Mouse (Mus musculus) stomach, embryonic 16.5 days (tissue): ENCODE results near the gene Ears2. TPM values are rescaled to one million over a fixed set of nuclear protein-coding genes. Genes with fewer than 3 reads are reported as not detected.

Source experiments
- ATAC-seq: fragments of 200-750 bp; cut with Nextera tagmentation; 2 replicates; pipeline ENCODE4 v1.8.0; 2017; ENCODE audit warnings: moderate number of reproducible peaks, moderate TSS enrichment; ENCODE audit not compliant: insufficient read depth, low FRiP score
- H3K27ac ChIP-seq: fragments of 300-500 bp; sonication (generic); 2 replicates; pipeline ENCODE4 v1.5.1; 2014; ENCODE audit warnings: low read length
- H3K27me3 ChIP-seq: fragments of 300-500 bp; sonication (generic); 2 replicates; pipeline ENCODE4 v1.6.1; 2014; ENCODE audit warnings: low read length, control low read depth, mixed read lengths; ENCODE audit not compliant: control insufficient read depth, insufficient read depth
- H3K36me3 ChIP-seq: fragments of 300-500 bp; sonication (generic); 2 replicates; pipeline ENCODE4 v1.6.1; 2014; ENCODE audit warnings: low read length; ENCODE audit not compliant: control insufficient read depth, insufficient read depth
- H3K4me1 ChIP-seq: fragments of 300-500 bp; sonication (generic); 2 replicates; pipeline ENCODE4 v1.6.1; 2014; ENCODE audit warnings: low read length, control low read depth, mixed read lengths; ENCODE audit not compliant: control insufficient read depth, insufficient read depth
- H3K4me2 ChIP-seq: fragments of 300-500 bp; sonication (generic); 2 replicates; pipeline ENCODE4 v1.6.1; 2014; ENCODE audit warnings: low read depth, low read length, mixed read lengths
- H3K4me3 ChIP-seq: fragments of 300-500 bp; sonication (generic); replicated peaks from 2 replicates; pipeline ENCODE4 v1.5.1; 2014; ENCODE audit warnings: mild to moderate bottlenecking, low read length
- H3K9ac ChIP-seq: fragments of 300-500 bp; sonication (generic); 2 replicates; pipeline ENCODE4 v1.6.1; 2014; ENCODE audit warnings: low read length
- H3K9me3 ChIP-seq: fragments of 300-500 bp; sonication (generic); replicated peaks from 2 replicates; pipeline ENCODE4 v1.6.1; 2016; ENCODE audit warnings: low read length, control low read depth; ENCODE audit not compliant: control insufficient read depth
- WGBS: fragments of 180-500 bp; shearing (Covaris S2); extraction: QIAGEN DNeasy Blood & Tissue Kit; methylation state at CpG from one replicate; pipeline ENCODE4 v1.1.7; 2014; 5-methylcytosine and 5-hydroxymethylcytosine counted together
- polyA plus RNA-seq: library from polyadenylated mRNA; unstranded; fragments of >200 nt; fragmentation: Nextera tagmentation; extraction: Ambion mirVana; gene quantifications from 2 replicates; pipeline ENCODE4 v1.2.1, GENCODE M21; 2015

Gene Ears2
- polyA plus RNA-seq, 1 experiment from 2014 or later: 15.7 TPM

GRCm38 (mm10) chr7:122048191-122048590 lies 18.9 kb downstream of the Ears2 start:
- Histone ChIP-seq H3K4me2 (no peak overlapping the region), H3K27me3 (no peaks in the 10 kb centered on the region), H3K4me1 (no peaks in the 10 kb centered on the region), H3K4me3 (no peak overlapping the region), H3K9me3 (no peaks in the 10 kb centered on the region), H3K9ac (no peak overlapping the region), H3K27ac (no peak overlapping the region), H3K36me3 (peaks cover 10% of the 10 kb centered on the region; the same call in 1 of the 2 replicates)
- 91% methylated on average over 9 of the region's 9 CpGs for WGBS
- no peak for ATAC-seq

GRCm38 (mm10) chr7:122046813-122047212 lies 20.2 kb downstream of the Ears2 start:
- Histone ChIP-seq H3K9ac (no peak overlapping the region), H3K4me2 (no peak overlapping the region), H3K4me1 (no peaks in the 10 kb centered on the region), H3K27ac (no peak overlapping the region), H3K27me3 (no peaks in the 10 kb centered on the region), H3K9me3 (no peaks in the 10 kb centered on the region), H3K36me3 (peaks cover 10% of the 10 kb centered on the region; the same call in 1 of the 2 replicates), H3K4me3 (no peak overlapping the region)
- ATAC-seq: no peak
- 66% methylated on average over 2 of the region's 2 CpGs for WGBS

- ATAC-seq: no peak
- H3K9ac ChIP-seq: no peak overlapping the region
- WGBS: 72% methylated on average over 1 of the region's 1 CpGs
- H3K4me1 ChIP-seq: no peaks in the 10 kb centered on the region
- no peak overlapping the region for H3K4me2 ChIP-seq
- H3K27ac ChIP-seq: peak overlapping the region; percentile 46
- H3K4me3 ChIP-seq: no peak overlapping the region
- no peaks in the 10 kb centered on the region for H3K9me3 ChIP-seq
- peaks cover 7% of the 10 kb centered on the region; the same call in 1 of the 2 replicates for H3K36me3 ChIP-seq
- no peaks in the 10 kb centered on the region for H3K27me3 ChIP-seq
These were observed 21.4 kb downstream of the Ears2 start for GRCm38 (mm10) chr7:122045711-122046110.

- peak; percentile 79 for ATAC-seq
- H3K4me3 ChIP-seq: no peak overlapping the region
- no peak overlapping the region for H3K9ac ChIP-seq
- 56% methylated on average over 4 of the region's 4 CpGs for WGBS
- H3K4me2 ChIP-seq: no peak overlapping the region
- H3K4me1 ChIP-seq: no peaks in the 10 kb centered on the region
- H3K36me3 ChIP-seq: peaks cover 7% of the 10 kb centered on the region; the same call in 1 of the 2 replicates
- no peak overlapping the region for H3K27ac ChIP-seq
- no peaks in the 10 kb centered on the region for H3K9me3 ChIP-seq
- H3K27me3 ChIP-seq: no peaks in the 10 kb centered on the region
These were observed 21.9 kb downstream of the Ears2 start for GRCm38 (mm10) chr7:122045181-122045634.

- H3K9ac ChIP-seq: no peak overlapping the region
- no peaks in the 10 kb centered on the region for H3K9me3 ChIP-seq
- peaks cover 7% of the 10 kb centered on the region; the same call in 1 of the 2 replicates for H3K36me3 ChIP-seq
- H3K4me2 ChIP-seq: no peak overlapping the region
- H3K27ac ChIP-seq: no peak overlapping the region
- ATAC-seq: no peak; the same call in 1 of the 2 replicates
- no peaks in the 10 kb centered on the region for H3K27me3 ChIP-seq
- WGBS: 83% methylated on average over 8 of the region's 8 CpGs
- no peak overlapping the region for H3K4me3 ChIP-seq
- no peaks in the 10 kb centered on the region for H3K4me1 ChIP-seq
These were observed 23.0 kb downstream of the Ears2 start for GRCm38 (mm10) chr7:122044106-122044505.

GRCm38 (mm10) chr7:122034348-122034747 lies 32.7 kb downstream of the Ears2 start:
- WGBS: 33% methylated on average over 2 of the region's 2 CpGs
- no peaks in the 10 kb centered on the region for H3K9me3 ChIP-seq
- H3K27ac ChIP-seq: no peak overlapping the region
- H3K36me3 ChIP-seq: no peaks in the 10 kb centered on the region; the same call in 1 of the 2 replicates
- no peak overlapping the region for H3K4me2 ChIP-seq
- H3K9ac ChIP-seq: no peak overlapping the region
- ATAC-seq: no peak
- no peaks in the 10 kb centered on the region for H3K4me1 ChIP-seq
- H3K27me3 ChIP-seq: no peaks in the 10 kb centered on the region
- no peak overlapping the region for H3K4me3 ChIP-seq

- Histone ChIP-seq H3K9me3 (no peaks in the 10 kb centered on the region), H3K9ac (no peak overlapping the region), H3K27ac (no peak overlapping the region), H3K36me3 (no peaks in the 10 kb centered on the region), H3K4me2 (no peak overlapping the region), H3K27me3 (no peaks in the 10 kb centered on the region), H3K4me3 (no peak overlapping the region), H3K4me1 (no peaks in the 10 kb centered on the region)
- 60% methylated on average over 3 of the region's 3 CpGs for WGBS
- no peak for ATAC-seq
These were observed 33.7 kb downstream of the Ears2 start for GRCm38 (mm10) chr7:122033371-122033770.

GRCm38 (mm10) chr7:122022131-122022530 lies 44.9 kb downstream of the Ears2 start:
- Histone ChIP-seq H3K4me1 (peaks cover 16% of the 10 kb centered on the region), H3K36me3 (no peaks in the 10 kb centered on the region), H3K4me3 (no peak overlapping the region), H3K27me3 (no peaks in the 10 kb centered on the region), H3K9me3 (no peaks in the 10 kb centered on the region), H3K4me2 (no peak overlapping the region), H3K9ac (no peak overlapping the region), H3K27ac (no peak overlapping the region)
- WGBS: 97% methylated on average over 2 of the region's 2 CpGs
- no peak for ATAC-seq

GRCm38 (mm10) chr7:122020667-122021354 lies 46.3 kb downstream of the Ears2 start, which contains the start of gene Gga2:
TSS of gene Gga2 (minus strand) at chr7:122021222.
- H3K4me1 ChIP-seq: peaks cover 26% of the 10 kb centered on the region
- under 1% methylated on average over 49 of the region's 50 CpGs for WGBS
- H3K27ac ChIP-seq: peak within 1 kb of the TSS; percentile 84

More at GRCm38 (mm10) chr7:122020667-122021354, 46.3 kb downstream of the Ears2 start, which contains the start of gene Gga2:
- Histone ChIP-seq H3K4me3 (peak within 1 kb of the TSS; percentile 78), H3K27me3 (no peaks in the 10 kb centered on the region), H3K36me3 (no peaks in the 10 kb centered on the region), H3K4me2 (peak within 1 kb of the TSS; percentile 61), H3K9me3 (no peaks in the 10 kb centered on the region), H3K9ac (peak within 1 kb of the TSS; percentile 86)
- ATAC-seq: peak; percentile 89
